Mouse (Mus musculus): Measurements from ENCODE around the gene Arpc4.
"Not testable (repeated sequence)": the region's sequence is repeated elsewhere in the genome, so short reads cannot be mapped to it uniquely, and the experiment has no call there.

Gene Arpc4

DNA sequence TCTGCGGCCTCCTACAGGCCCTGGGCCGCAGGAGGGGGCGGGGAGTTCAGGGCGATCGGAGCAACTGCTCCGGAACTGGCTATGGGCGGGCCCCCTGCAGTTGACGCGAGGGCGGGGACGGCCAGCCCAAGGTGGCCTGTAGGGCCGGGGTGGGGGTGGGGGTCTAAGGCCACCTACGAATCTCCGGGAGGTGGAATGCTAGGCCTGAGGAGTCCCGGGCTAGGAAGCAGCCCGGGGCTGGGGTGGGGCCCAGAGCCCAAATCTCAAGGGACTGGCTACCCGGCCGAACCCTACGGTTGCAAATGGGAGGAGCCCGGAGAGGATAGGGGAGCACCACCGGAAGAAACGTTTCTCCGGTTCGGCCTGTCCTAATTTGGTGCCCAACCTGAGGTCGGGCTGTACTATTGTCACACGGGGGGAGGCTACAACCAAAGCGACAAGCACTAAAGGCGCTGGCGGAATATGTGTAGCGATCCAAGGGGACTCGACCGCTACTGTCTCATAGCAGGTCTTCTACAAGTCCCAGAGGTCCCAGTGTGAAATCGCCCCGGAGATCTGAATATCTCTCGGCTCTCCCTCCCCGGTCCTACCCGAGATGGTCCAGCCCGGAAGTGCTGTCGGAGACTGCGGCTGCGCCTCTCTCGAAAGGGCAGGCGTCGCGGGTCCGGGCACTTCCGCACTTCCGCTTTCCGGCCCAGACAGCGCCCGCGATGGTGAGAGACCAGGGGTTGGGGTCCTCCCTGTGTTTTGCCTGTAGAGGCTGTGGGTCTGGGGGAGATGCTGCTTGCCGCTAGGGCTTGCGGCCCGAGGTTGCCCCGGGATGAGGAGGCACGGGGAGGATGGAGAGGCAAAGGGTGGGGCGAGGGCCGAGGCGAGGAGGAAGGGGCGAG, at the start of gene Arpc4, which contains the start of gene Tada3:
Gene Arpc4 (plus strand): TSS at position 620 of the 890 bp plus-strand sequence.
Gene Tada3 (minus strand): TSS at position 388 of the 890 bp plus-strand sequence.
- DNase-seq = peak; percentile 94

DNA sequence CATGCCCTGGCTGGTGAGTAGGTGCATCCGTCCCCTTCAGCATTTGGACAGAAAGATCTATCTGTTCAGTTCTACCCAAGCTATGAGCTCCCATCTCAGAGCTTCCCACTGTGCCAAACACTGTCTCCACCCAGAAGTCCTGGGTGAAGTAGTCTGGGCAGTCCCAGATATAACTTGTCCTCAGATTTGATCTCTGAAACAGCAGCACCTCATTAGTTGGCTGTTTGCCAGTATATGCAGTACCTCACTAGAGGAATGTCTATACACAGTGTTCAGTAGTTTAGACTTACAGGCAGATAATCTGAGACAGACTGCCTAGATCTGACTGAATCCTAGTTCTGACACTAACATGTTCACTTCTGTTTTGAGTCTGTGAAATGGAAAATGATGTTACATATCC, 48.5 kb upstream of the Arpc4 start:
- DNase-seq = no peak

DNA sequence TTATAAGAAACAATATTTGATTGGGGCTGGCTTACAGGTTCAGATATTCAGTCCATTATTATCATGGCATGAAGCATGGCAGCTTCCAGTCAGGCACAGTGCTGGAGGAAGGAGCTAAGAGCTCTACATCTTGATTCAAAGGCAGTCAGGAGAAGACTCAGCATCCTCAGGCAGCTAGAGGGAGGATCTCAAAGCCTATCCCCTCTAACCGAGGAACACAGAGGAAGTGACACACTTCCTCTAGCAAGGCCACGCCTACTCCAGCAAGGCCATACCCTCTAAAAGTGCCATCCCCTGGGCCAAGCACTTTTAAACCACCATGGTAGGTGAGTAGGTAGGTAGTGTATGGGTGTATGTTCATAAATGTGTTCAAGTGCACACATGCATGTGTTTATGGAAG, 47.4 kb upstream of the Arpc4 start:
- DNase-seq = peak; percentile 57 to 60

DNA sequence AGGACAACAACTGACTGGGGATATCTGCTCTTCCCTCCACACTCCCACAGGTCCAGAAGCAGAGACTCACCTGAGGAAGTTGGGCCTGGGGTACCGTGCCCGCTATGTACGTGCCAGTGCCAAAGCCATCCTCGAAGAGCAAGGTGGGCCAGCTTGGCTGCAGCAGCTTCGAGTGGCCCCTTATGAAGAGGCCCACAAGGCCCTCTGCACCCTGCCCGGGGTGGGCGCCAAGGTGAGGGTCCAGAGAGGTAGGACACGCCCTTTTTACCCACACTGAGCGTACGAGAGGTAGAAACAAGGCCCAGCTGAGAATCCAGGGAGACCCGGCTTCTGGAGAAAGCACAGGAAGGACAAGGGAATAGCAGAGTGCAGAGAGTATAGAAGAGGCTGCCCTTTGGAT, 46.2 kb upstream of the Arpc4 start:
- no peak for DNase-seq

DNA sequence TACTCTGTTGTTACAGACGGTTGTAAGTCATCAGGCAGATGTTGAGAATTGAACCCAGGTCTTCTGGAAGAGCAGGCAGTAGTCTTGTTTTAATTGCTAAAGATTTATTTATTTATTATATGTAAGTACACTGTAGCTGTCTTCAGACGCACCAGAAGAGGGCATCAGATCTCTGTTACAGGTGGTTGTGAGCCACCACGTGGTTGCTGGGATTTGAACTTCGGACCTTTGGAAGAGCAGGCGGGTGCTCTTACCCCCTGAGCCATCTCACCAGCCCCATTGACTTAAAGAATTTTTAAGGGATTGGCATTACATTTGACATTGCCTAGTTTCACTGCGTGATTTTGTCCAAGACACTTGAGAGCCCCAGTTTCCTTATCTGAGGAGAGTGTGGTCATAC, 45.2 kb upstream of the Arpc4 start:
- DNase-seq = not testable (repeated sequence)

DNA sequence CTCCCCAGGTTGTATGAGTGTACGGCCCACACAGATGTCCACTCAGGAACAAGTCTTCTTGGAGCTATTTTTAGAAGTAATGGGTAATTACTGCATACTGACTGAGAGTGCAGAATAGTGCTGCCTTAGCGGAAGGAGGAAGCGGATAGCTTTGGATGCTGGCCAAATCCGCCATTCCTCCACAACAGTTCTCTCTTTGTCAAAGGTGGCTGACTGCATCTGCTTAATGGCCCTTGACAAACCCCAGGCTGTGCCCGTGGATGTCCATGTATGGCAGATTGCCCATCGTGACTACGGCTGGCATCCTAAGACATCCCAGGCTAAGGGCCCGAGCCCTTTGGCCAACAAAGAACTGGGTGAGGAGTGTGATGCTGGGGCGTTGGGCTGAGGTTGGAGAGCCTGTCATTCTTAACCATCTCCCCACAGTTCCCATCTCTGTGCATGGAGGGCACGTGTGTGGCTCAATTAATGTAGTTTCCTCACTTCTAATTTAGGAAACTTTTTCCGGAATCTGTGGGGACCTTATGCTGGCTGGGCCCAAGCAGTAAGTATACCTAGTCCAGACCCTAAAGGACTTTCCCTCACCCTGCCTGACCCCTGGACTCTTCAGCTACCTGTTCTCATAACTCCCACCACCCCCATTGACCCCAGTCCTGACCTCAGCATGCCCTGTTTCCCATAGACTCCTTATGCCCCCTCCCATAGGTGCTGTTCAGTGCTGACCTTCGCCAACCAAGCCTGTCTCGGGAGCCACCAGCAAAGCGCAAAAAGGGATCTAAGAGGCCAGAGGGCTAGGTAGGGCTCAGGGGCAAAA, 44.6 kb upstream of the Arpc4 start:
- DNase-seq = no peak

DNA sequence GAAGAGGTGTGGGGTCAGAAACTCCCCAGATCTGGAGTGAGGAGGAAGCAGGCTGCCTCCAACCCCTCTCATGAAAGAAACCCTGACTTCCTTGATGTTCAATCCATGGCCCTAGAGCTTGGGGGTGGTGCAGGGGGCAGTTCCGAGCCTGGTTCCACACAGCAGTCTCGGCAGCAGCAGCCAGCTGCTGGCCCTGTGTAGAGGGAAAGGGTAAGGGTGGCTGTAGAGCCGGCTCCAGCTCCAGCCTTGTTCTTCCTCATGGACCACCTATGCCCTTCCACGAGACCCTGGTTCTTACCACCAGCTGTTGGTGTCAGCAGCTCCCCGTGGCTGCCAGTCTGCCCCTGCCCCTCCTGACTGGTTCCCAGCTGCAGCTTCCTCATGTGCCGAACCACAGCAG, 43.7 kb upstream of the Arpc4 start:
- DNase-seq = no peak

DNA sequence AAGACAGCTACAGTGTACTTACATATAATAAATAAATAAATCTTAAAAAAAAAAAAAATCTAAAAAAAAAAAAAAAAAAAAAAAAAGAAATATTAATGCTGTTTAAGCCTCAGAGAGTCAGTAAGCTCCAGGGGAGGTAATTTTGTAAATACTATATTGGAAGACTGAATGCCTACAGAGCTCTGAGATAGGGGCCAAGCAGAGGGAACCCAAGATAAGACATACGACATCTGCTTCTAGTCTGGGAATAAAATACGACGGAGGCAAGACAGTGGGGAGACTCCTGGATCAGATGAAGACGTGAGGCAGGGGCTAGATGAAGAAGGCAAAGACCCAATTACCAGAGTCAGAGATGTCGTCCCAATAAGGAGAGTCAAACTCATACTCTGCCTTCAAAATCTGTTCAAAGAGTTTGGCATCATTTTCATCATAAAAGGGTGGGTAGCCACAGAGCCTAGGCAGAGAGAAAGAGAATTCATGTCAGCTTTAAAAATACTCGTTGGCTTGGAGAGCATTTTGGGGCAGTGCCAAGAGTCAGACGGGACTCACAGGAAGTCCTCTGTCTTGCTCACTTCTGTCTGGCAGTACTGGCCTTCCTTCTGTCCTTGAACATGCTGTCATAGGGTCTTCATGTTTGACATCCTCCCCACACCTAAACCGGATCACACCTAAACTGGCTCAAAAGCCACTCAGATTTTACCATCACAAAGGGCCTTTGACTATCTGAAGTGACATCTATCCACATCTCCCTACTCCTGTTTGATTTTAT, 40.9 kb upstream of the Arpc4 start:
- DNase-seq = no peak

DNA sequence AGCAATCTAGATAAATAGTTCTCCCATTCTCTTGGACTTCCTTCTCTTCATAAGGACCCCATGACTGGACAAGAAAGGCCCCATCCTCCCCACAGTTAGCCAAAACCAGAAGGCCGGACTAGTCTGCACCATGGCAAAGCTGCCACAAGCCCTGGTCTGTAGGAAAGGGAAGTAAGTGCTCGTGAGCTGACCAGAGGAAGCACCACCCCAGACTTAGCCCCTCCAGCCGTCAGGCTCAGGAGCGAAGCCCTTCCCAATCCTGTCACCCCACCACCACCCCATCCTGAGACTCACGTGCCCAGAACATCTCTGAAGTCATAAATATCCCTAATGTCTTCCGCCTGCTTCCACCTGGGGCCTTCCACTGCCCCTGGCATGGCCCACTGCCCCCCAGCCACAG, 36.3 kb upstream of the Arpc4 start:
- no peak for DNase-seq

DNA sequence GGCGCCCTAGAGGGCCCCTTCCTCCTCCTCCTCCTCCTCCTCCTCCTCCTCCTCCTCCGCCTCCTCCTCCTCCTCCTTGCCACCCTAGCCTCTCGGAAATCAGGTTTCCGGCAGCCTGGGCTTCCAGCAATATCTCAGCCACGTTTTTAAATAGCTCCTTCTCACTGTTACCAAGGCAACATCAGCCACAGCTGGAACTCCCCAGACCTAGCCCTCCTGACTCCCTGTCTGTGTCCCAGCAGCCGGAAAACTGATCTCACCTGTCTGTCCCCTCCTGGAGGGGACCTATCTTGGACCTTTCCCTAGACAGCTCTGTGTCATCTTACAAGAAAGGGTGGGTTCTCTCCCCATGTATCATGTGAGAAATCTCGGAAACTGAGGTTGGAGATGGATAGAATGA, 35.6 kb upstream of the Arpc4 start:
- no peak for DNase-seq

DNA sequence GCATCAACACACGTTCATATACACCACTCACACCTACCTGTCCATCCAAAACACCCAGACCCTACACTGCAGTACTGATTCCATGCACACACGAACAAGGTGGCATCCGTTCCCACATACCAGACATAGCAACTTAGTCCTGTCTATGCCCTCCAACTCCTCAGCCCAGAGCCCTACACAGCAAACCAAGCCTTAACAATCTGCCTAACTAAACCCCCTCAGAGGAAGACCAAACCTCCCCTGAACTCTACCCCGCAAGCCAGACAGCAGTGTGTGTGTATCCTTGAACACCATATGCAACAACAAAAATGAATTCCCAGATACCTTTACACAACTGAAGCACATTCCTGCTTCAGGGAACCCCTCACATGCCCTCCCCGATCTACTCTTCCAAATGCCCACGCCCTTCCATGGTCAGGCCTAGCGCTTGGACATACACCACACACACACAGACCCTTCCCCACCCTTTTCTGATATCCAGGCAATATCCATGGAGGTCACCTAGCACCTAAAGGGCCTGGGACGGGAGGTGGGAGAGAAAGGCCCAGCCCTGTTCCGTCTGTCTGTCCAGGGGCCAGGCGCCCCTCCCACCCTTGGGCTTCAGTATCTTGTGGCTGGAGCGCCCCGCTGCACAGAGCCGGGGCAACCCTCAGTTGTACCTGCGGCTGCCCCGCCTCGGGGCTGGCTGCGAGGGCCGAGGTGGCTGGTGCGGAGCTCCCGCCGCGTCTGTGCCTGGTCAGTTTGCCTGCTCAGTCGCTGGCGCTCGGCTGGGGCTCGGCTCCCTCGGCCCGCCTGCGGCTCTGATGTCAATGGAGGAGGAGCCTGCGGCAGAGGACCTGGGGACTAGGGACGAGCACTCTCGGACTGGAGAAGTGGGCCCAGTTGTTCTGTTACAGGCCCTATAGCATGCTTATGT, 34.5 kb upstream of the Arpc4 start, which contains the start of gene Camk1:
Gene Camk1 (minus strand): TSS at position 808 of the 916 bp plus-strand sequence.
- peak; percentile 23 to 33 for DNase-seq

DNA sequence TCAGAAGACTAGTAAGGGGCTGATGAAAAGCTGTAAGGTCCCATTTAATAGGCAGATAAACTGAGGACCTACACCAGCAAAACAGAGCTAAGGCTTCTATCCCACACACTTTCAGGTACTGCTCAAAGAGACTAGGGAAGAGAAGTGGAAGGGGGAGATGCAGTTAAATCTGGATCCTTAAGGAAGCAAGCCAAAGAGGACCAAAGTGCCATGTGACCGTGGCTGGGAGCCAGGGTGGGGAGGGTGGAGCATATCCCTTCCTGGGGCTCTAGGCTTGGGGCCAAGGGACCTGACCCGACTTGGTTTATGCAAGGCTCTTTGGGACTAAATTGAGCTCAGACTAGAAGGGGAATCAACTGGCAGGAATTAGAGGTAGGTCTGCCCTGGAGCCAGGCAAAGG, 33.6 kb upstream of the Arpc4 start:
- DNase-seq = no peak

DNA sequence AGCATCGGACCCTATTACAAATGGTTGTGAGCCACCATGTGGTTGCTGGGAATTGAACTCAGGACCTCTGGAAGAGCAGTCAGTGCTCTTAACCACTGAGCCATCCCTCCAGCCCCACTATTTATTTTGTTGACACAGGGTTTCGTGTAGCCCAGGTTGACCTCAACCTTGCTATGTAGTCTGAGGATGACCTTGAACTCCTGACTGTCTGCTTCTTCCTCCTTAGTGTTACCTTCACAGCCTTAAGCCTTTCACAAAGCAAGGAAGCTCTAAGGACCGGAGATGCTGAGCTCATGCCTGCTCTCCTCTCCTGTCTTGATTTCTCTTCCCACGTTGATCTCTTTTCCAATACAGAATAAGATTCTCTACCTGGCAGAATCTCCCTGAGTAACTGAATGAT, 31.0 kb upstream of the Arpc4 start:
- DNase-seq = no peak

DNA sequence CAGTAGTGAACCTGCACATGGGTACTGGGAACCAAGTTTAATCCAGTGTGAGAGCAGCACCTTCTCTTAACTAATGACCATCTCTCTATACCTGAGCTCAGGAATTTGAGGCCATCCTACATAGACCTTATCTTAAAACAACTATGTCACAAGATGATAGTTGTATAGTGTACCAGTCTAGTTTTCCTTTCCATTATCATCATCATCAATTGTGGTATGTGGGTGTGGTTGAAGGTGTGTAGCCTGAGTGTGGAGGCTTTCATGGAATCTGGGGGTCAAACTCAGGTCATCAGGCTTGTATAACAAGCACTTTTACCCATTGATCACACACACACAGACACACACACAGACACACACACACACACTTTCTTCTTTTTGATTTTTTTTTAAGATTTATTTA, 27.4 kb upstream of the Arpc4 start:
- DNase-seq = no peak

DNA sequence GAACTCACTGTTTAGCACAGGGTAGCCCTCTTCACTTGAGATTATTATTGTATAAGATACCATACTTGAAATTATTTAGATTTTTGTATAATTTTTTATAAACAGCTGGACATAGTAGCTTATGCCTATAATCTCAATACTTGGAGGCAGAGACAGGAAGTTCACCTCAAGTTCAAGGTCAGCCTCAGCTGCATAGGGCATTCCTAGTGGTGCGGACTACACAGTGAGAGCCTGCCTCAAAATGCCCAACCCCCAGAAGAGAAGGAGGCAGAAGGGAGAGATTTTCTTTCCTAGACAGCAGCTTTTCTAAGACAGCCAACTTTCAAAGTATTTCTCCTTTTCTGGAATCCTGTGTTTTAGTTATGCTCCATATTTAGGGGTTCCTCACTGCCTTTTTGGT, 26.8 kb upstream of the Arpc4 start:
- no peak for DNase-seq

DNA sequence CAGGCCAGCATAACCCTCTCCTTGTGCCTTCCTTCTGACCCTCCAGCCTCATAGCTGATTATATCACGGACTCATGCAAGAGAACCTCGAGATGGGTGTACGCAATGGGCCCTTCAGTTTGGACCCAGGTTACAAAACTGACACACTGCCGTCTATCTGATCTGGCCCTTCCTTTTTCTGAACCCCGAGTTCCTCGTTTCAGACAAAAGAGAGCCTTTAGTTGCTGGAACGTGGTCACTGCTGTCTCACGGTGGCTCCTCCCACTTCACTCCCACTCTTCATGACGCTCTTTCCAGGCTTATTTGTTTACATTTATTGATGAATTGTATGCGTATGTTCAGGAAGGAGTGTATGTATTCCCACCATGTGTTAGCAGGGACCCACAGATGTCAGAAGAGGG, 26.3 kb upstream of the Arpc4 start:
- DNase-seq = no peak

DNA sequence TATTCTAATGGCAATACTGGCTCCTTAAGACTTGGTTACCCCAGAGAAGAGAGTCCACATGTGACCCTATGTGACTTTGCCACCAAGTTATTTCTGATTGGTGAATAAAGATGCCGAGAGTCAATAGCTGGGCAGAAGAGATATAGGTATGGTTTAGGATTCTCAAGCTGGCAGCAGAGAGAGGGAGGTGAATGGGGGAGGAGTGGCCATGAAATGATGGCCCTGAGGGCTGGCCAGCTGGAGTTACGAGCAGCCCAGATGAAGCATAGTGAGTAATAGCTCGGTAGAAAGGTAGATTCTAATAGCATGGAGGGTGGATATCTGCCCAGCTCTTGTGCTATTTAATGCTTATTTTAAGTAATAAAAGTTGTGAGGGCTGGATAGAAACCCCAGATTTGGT, 25.1 kb upstream of the Arpc4 start:
- DNase-seq = no peak

DNA sequence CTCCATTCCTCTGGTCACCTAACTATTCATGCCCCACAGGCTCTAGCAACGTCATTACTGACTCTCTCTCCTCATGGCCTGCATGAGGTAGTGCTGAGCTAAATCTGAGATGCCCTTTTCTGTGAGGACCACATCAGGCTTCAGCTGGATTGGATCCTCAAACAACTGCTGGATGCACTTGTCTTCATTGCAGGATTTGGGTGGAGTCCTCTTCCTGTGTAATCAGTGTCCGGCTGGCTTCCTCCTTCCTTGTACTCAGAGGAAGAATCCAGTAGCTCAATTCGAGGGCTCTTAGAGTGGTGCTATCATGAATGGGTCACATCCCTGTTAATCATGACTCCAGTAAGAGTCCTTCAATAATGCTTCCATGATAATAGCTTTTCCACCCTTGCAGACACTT, 24.2 kb upstream of the Arpc4 start:
- no peak for DNase-seq

DNA sequence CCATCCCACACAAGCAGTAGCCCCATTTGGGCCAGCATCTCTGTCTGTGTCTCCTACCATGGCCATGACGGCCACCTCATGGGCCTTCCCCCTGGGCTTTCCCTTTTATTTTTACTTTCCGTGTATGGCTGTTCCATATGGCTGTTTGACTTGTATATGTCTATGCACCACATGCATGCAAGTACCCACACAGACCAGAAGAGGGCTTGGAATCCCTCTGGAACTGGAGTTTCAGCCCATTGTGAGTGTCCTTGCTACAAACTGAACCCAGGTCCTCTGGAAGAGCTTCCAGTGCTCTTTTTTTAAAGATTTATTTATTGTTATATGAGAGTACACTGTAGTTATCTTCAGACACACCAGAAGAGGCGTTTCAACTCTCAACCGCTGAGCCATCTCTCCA, 16.4 kb upstream of the Arpc4 start:
- DNase-seq = no peak

DNA sequence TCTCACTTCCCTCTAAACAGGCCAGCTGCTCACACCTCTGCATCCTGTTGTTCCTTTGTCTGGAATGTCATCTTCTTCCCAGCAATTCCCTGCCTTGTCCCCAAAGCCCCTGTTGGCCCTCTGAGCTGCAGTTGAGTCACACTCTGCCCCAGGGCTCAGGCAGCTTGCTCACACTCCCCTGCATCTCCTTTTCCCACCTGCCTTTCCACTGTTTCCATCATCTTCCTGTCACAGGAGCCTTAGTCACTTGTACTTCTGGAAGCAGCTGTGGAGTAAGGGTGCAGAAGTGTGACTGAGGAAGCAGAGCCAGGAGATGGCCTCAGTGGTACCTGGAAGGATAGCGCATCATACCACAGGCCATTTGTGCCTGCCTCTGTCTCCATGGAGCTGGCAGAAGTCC, 15.7 kb upstream of the Arpc4 start:
- no peak for DNase-seq

DNA sequence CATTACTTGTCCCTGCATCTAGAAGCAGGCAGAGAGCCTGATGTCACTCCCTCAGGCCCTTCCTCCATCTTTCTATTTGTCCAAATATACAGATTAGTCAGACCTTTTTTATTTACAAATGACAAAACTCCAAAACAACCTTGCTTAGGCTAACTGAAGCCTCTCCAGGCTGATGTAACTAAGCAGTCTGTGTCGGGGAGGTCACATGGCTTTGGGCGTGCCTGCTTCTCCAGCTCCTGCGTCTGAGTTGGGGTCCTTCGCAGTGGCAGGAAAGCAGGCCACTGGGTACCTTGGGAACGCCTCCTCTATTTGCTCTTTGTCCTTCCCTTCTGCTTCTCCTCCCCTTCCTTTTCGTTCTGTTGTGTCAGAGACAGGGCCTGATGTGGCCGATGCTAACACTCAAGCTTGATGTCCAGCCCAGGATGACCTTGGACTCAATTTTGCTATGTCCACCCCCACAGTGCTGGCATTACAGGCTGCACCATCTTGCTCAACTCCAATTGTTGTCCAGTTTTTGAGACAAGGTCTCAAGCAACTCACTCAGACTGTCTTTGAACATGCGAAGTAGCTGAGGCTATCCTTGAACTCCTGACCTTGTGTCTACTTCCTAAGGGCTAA, 13.3 kb upstream of the Arpc4 start:
- DNase-seq = no peak

DNA sequence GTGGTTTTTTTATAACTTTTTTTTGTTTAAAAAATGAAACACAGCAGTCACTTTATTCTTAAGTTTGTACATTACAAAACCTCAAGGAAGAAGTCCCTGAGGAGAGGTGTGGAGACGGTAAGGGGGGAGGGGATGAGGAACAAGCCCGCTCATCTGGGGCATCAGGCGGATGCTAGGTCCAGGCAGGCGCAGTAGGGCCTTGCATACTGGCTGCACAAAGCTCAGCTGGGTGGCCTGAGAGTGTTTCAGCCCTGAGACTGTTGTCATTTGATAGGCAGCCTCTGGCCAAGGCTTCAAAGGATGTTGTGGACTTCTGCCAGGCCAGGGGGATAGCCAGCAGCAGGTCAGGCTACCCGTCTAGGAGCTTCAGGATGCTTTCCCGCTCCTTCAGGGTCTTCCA, 11.3 kb upstream of the Arpc4 start:
- no peak for DNase-seq
